Mouse (Mus musculus): Measurements from ENCODE around the gene Taf5. TPM values are rescaled to one million over a fixed set of nuclear protein-coding genes. Genes with fewer than 3 reads are reported as not detected.

The Taf5 gene
- polyA plus RNA-seq, 1 experiment from 2014 or later: 3.6 TPM

- H3K27me3 ChIP-seq (replicated peaks; ENCODE audit: control insufficient read depth, insufficient read depth, low read length): no peaks in the 10 kb centered on the region
- ATAC-seq: peak; percentile 99
- H3K9me3 ChIP-seq (ENCODE audit: control insufficient read depth, low read length): no peaks in the 10 kb centered on the region
- H3K4me1 ChIP-seq (ENCODE audit: control insufficient read depth, insufficient read depth, low read length): peaks cover 12% of the 10 kb centered on the region
- H3K4me2 ChIP-seq (ENCODE audit: low read depth, low read length): peak within 1 kb of the TSS; percentile 76
- H3K4me3 ChIP-seq (ENCODE audit: low read length): peak within 1 kb of the TSS; percentile 95
- WGBS: under 1% methylated on average over 56 of the region's 56 CpGs
- H3K27ac ChIP-seq (ENCODE audit: low read length): peak within 1 kb of the TSS; percentile 91
- H3K9ac ChIP-seq (ENCODE audit: low read depth, low read length): peak within 1 kb of the TSS; percentile 99
- H3K36me3 ChIP-seq (ENCODE audit: control insufficient read depth, insufficient read depth, low read length): peaks cover 5% of the 10 kb centered on the region
Measured at GRCm38 (mm10) chr19:47090550-47091156, 23.1 kb downstream of the Taf5 start, which contains the start of the genes Usmg5 and Pdcd11. Usmg5 (minus strand) TSS chr19:47090647. Pdcd11 (plus strand) TSS chr19:47090768.

- H3K4me2 ChIP-seq (ENCODE audit: low read depth, low read length): no peak overlapping the region
- peaks cover 24% of the 10 kb centered on the region for H3K36me3 ChIP-seq (ENCODE audit: control insufficient read depth, insufficient read depth, low read length)
- H3K9me3 ChIP-seq (ENCODE audit: control insufficient read depth, low read length): no peaks in the 10 kb centered on the region
- no peak overlapping the region for H3K4me3 ChIP-seq (ENCODE audit: low read length)
- WGBS: 89% methylated on average over 5 of the region's 5 CpGs
- H3K4me1 ChIP-seq (ENCODE audit: control insufficient read depth, insufficient read depth, low read length): 0 out of 2 replicates have a peak, but pooled peaks cover 2% of the 10 kb centered on the region
- no peak overlapping the region for H3K27ac ChIP-seq (ENCODE audit: low read length)
- no peaks in the 10 kb centered on the region for H3K27me3 ChIP-seq (replicated peaks; ENCODE audit: control insufficient read depth, insufficient read depth, low read length)
- H3K9ac ChIP-seq (ENCODE audit: low read depth, low read length): no peak overlapping the region
- no peak for ATAC-seq
Measured at GRCm38 (mm10) chr19:47101080-47101479, 33.5 kb downstream of the Taf5 start.

GRCm38 (mm10) chr19:47104641-47105271, 37.2 kb downstream of the Taf5 start:
- ATAC-seq: peak; percentile 92
- H3K36me3 ChIP-seq (ENCODE audit: control insufficient read depth, insufficient read depth, low read length): peaks cover 23% of the 10 kb centered on the region
- H3K4me1 ChIP-seq (ENCODE audit: control insufficient read depth, insufficient read depth, low read length): 0 out of 2 replicates have a peak, but pooled peaks cover 2% of the 10 kb centered on the region
- no peaks in the 10 kb centered on the region for H3K9me3 ChIP-seq (ENCODE audit: control insufficient read depth, low read length)
- H3K27me3 ChIP-seq (replicated peaks; ENCODE audit: control insufficient read depth, insufficient read depth, low read length): no peaks in the 10 kb centered on the region
- WGBS: 84% methylated on average over 9 of the region's 9 CpGs
- peak overlapping the region; percentile 70 for H3K27ac ChIP-seq (ENCODE audit: low read length)
- peak overlapping the region; percentile 39; the same call in 1 of the 2 replicates for H3K9ac ChIP-seq (ENCODE audit: low read depth, low read length)
- H3K4me3 ChIP-seq (ENCODE audit: low read length): no peak overlapping the region
- no peak overlapping the region for H3K4me2 ChIP-seq (ENCODE audit: low read depth, low read length)

- no peaks in the 10 kb centered on the region for H3K27me3 ChIP-seq (replicated peaks; ENCODE audit: control insufficient read depth, insufficient read depth, low read length)
- H3K4me2 ChIP-seq (ENCODE audit: low read depth, low read length): no peak overlapping the region
- WGBS: 60% methylated on average over 2 of the region's 2 CpGs
- H3K9me3 ChIP-seq (ENCODE audit: control insufficient read depth, low read length): no peaks in the 10 kb centered on the region
- peaks cover 2% of the 10 kb centered on the region; the same call in 1 of the 2 replicates for H3K4me1 ChIP-seq (ENCODE audit: control insufficient read depth, insufficient read depth, low read length)
- no peak overlapping the region for H3K4me3 ChIP-seq (ENCODE audit: low read length)
- no peak for ATAC-seq
- peaks cover 27% of the 10 kb centered on the region for H3K36me3 ChIP-seq (ENCODE audit: control insufficient read depth, insufficient read depth, low read length)
- H3K9ac ChIP-seq (ENCODE audit: low read depth, low read length): no peak overlapping the region
- no peak overlapping the region for H3K27ac ChIP-seq (ENCODE audit: low read length)
Measured at GRCm38 (mm10) chr19:47118634-47119033, 51.1 kb downstream of the Taf5 start.

GRCm38 (mm10) chr19:47121054-47121453, 53.5 kb downstream of the Taf5 start:
- no peaks in the 10 kb centered on the region for H3K27me3 ChIP-seq (replicated peaks; ENCODE audit: control insufficient read depth, insufficient read depth, low read length)
- 38% methylated on average over 4 of the region's 4 CpGs for WGBS
- no peak overlapping the region for H3K4me2 ChIP-seq (ENCODE audit: low read depth, low read length)
- no peaks in the 10 kb centered on the region for H3K9me3 ChIP-seq (ENCODE audit: control insufficient read depth, low read length)
- H3K4me3 ChIP-seq (ENCODE audit: low read length): no peak overlapping the region
- ATAC-seq: 0 out of 2 replicates have a peak, but pooled peaks have one; percentile 36
- H3K9ac ChIP-seq (ENCODE audit: low read depth, low read length): no peak overlapping the region
- peaks cover 28% of the 10 kb centered on the region for H3K36me3 ChIP-seq (ENCODE audit: control insufficient read depth, insufficient read depth, low read length)
- H3K4me1 ChIP-seq (ENCODE audit: control insufficient read depth, insufficient read depth, low read length): peaks cover 2% of the 10 kb centered on the region; the same call in 1 of the 2 replicates
- no peak overlapping the region for H3K27ac ChIP-seq (ENCODE audit: low read length)

- Histone ChIP-seq H3K27me3 (replicated peaks; ENCODE audit: control insufficient read depth, insufficient read depth, low read length) (no peaks in the 10 kb centered on the region), H3K9me3 (ENCODE audit: control insufficient read depth, low read length) (no peaks in the 10 kb centered on the region), H3K4me2 (ENCODE audit: low read depth, low read length) (no peak overlapping the region), H3K27ac (ENCODE audit: low read length) (no peak overlapping the region), H3K9ac (ENCODE audit: low read depth, low read length) (no peak overlapping the region), H3K4me1 (ENCODE audit: control insufficient read depth, insufficient read depth, low read length) (peaks cover 2% of the 10 kb centered on the region; the same call in 1 of the 2 replicates), H3K36me3 (ENCODE audit: control insufficient read depth, insufficient read depth, low read length) (peaks cover 34% of the 10 kb centered on the region), H3K4me3 (ENCODE audit: low read length) (no peak overlapping the region)
- ATAC-seq: no peak
- 28% methylated on average over 2 of the region's 2 CpGs for WGBS
Measured at GRCm38 (mm10) chr19:47122802-47123201, 55.3 kb downstream of the Taf5 start.

- H3K9ac ChIP-seq (ENCODE audit: low read depth, low read length): no peak overlapping the region
- peaks cover 44% of the 10 kb centered on the region for H3K36me3 ChIP-seq (ENCODE audit: control insufficient read depth, insufficient read depth, low read length)
- no peaks in the 10 kb centered on the region for H3K9me3 ChIP-seq (ENCODE audit: control insufficient read depth, low read length)
- H3K27ac ChIP-seq (ENCODE audit: low read length): no peak overlapping the region
- no peaks in the 10 kb centered on the region for H3K27me3 ChIP-seq (replicated peaks; ENCODE audit: control insufficient read depth, insufficient read depth, low read length)
- H3K4me3 ChIP-seq (ENCODE audit: low read length): no peak overlapping the region
- H3K4me1 ChIP-seq (ENCODE audit: control insufficient read depth, insufficient read depth, low read length): peaks cover 2% of the 10 kb centered on the region; the same call in 1 of the 2 replicates
- H3K4me2 ChIP-seq (ENCODE audit: low read depth, low read length): no peak overlapping the region
- 96% methylated on average over 10 of the region's 10 CpGs for WGBS
- no peak for ATAC-seq
Measured at GRCm38 (mm10) chr19:47128164-47128563, 60.6 kb downstream of the Taf5 start.

GRCm38 (mm10) chr19:47128835-47129234, 61.3 kb downstream of the Taf5 start:
- WGBS: 92% methylated on average over 11 of the region's 11 CpGs
- no peak for ATAC-seq
- Histone ChIP-seq H3K27ac (ENCODE audit: low read length) (no peak overlapping the region), H3K4me1 (ENCODE audit: control insufficient read depth, insufficient read depth, low read length) (no peaks in the 10 kb centered on the region), H3K9ac (ENCODE audit: low read depth, low read length) (no peak overlapping the region), H3K4me3 (ENCODE audit: low read length) (no peak overlapping the region), H3K4me2 (ENCODE audit: low read depth, low read length) (no peak overlapping the region), H3K27me3 (replicated peaks; ENCODE audit: control insufficient read depth, insufficient read depth, low read length) (no peaks in the 10 kb centered on the region), H3K36me3 (ENCODE audit: control insufficient read depth, insufficient read depth, low read length) (peaks cover 45% of the 10 kb centered on the region), H3K9me3 (ENCODE audit: control insufficient read depth, low read length) (no peaks in the 10 kb centered on the region)

- ATAC-seq: no peak
- Histone ChIP-seq H3K9me3 (ENCODE audit: control insufficient read depth, low read length) (no peaks in the 10 kb centered on the region), H3K36me3 (ENCODE audit: control insufficient read depth, insufficient read depth, low read length) (peaks cover 39% of the 10 kb centered on the region), H3K27ac (ENCODE audit: low read length) (no peak overlapping the region), H3K4me3 (ENCODE audit: low read length) (no peak overlapping the region), H3K27me3 (replicated peaks; ENCODE audit: control insufficient read depth, insufficient read depth, low read length) (no peaks in the 10 kb centered on the region), H3K9ac (ENCODE audit: low read depth, low read length) (no peak overlapping the region), H3K4me1 (ENCODE audit: control insufficient read depth, insufficient read depth, low read length) (no peaks in the 10 kb centered on the region), H3K4me2 (ENCODE audit: low read depth, low read length) (no peak overlapping the region)
- 96% methylated on average over 15 of the region's 15 CpGs for WGBS
Measured at GRCm38 (mm10) chr19:47130551-47131125, 63.1 kb downstream of the Taf5 start.
